Mouse (Mus musculus): ENCODE results near the gene Lhx8.

DNA sequence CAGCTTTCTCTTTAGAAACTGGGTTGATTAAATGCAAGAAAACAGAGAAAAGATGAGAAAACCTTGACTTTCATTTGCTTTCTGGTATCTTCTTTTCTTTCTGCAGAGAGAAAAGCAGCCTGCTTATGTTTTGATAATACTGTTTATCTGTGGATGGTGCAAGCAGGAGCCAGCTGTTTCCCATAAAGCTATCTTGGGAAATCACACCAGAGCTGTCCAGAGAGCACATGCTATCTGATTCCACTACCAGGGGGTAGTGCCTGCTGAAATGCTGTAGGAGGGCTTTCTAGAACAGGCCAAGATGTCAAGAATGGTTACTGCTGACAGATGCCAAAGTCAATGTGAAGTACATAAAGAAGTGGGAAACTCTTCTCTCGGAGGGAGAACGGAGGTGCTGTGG lies 43.2 kb downstream of the Lhx8 start:
- no peak for TF ChIP-seq CTCF (IDR thresholded peaks at IDR 0.05; ENCODE audit: insufficient read depth, low read length)
- no peak for TF ChIP-seq POLR2A (IDR thresholded peaks at IDR 0.05; ENCODE audit: borderline replicate concordance, extremely low read depth, low read depth, low read length)

All from lung, adult 2 months (tissue).